Mouse (Mus musculus): ENCODE data around the gene Gm17428. TPM values are rescaled to one million over a fixed set of nuclear protein-coding genes. Genes with fewer than 3 reads are reported as not detected.
"Not testable (repeated sequence)": the region's sequence is repeated elsewhere in the genome, so short reads cannot be mapped to it uniquely, and the experiment has no call there.

Gene Gm17428
- polyA plus RNA-seq, 1 experiment from 2014 or later = not detected

DNA sequence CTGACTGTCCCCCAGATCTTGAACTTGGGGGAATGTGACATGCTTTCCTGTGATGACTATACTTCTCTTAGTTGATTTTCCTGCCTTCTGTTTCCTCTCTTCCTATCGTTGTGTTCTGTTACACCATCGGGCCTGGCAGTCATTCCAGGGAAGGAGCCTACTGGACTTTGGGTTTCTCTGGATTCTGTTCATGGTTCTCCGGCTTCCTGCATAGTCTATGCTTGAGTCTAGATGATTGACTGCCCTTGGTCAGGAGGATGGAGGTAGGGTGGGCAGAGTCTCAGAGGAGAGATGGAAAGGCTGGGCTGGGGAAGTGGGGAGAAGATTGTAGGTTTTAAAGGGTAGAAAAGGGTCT lies 36.6 kb upstream of the Gm17428 start:
- H3K9ac ChIP-seq = no peak overlapping the region
- WGBS = 66% methylated on average over 3 of the region's 3 CpGs
- no peak for ATAC-seq (ENCODE audit: borderline replicate concordance, extremely low read depth, low FRiP score, low TSS enrichment)
- no peaks in the 10 kb centered on the region for H3K9me3 ChIP-seq
- H3K4me2 ChIP-seq = no peak overlapping the region
- H3K36me3 ChIP-seq = no peaks in the 10 kb centered on the region
- H3K4me3 ChIP-seq = no peak overlapping the region
- H3K27me3 ChIP-seq = 0 out of 2 replicates have a peak, but pooled peaks cover 4% of the 10 kb centered on the region
- peak overlapping the region; percentile 37; the same call in 1 of the 2 replicates for H3K27ac ChIP-seq
- peaks cover 5% of the 10 kb centered on the region; the same call in 1 of the 2 replicates for H3K4me1 ChIP-seq

DNA sequence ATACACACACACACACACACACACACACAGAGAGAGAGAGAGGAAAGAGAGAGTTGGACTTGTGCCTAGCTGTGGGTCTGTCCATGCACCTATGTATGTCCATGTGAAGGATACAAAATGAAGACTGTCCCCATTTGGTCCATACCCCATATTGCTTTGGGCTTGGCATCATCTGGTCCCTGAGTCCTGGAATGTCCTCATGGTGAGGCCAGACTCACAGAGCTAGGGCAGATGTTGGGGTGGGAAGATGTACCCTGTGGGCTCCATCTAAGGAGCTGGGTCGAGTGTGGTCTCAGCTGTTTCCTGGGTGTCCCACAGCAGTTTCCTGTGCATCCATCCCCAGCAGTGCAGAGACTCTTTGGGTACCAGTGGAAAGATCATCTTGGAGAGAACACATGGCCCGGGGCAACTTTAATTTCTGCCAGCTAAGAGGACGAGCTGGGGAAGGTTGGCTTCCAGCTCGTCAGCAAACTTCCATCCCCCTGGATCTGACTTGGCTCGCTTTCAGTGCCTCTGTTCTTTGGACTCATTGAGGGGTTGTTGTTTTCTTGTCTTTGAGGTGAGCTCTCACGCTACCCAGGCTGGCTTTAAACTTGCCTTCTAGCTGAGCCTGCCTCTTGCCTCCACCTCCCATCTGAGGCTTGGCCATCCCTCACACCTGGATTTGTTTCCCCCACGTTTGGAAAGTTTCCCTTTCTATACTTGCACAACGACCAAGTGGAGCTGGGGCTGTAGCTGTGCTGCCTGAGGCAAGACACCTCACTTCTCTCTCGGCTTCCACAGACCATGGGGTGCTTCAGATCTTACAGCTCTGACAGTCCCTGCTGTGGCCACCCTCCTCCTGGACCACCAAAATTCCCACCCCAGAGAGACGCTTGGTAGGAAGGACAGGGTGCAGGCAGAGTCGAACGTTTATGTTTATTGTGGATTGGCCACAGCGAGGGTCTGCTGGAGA lies 35.4 kb upstream of the Gm17428 start:
- no peaks in the 10 kb centered on the region for H3K9me3 ChIP-seq
- no peak overlapping the region for H3K4me3 ChIP-seq
- H3K4me1 ChIP-seq = peaks cover 5% of the 10 kb centered on the region; the same call in 1 of the 2 replicates
- H3K4me2 ChIP-seq = no peak overlapping the region
- no peak overlapping the region for H3K9ac ChIP-seq
- 0 out of 2 replicates have a peak, but pooled peaks cover 2% of the 10 kb centered on the region for H3K27me3 ChIP-seq
- no peaks in the 10 kb centered on the region for H3K36me3 ChIP-seq
- no peak for ATAC-seq (ENCODE audit: borderline replicate concordance, extremely low read depth, low FRiP score, low TSS enrichment)
- H3K27ac ChIP-seq = no peak overlapping the region
- 54% methylated on average over 13 of the region's 13 CpGs for WGBS

DNA sequence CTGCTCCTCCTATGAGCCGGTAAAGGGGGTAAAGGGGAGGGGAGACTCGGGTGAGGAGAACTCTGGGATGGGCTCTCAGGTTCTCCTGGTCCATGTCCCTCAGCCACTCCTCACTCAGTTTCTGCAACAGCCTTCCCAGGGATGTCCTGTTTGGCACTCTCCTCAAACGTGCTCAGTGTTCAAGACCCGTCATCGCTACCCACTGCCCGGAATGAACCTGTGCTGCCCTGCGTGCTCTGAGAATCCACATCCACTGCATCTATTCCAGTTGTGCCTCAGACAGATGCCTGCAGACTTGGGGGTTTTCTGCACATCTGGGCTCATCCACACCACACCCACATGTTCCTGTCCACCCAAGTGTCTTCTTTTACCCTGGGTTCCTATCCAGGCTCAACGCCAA lies 34.3 kb upstream of the Gm17428 start:
- Histone ChIP-seq H3K4me2 (no peak overlapping the region), H3K27me3 (0 out of 2 replicates have a peak, but pooled peaks cover 2% of the 10 kb centered on the region), H3K9ac (no peak overlapping the region), H3K4me3 (no peak overlapping the region), H3K4me1 (peaks cover 5% of the 10 kb centered on the region; the same call in 1 of the 2 replicates), H3K36me3 (no peaks in the 10 kb centered on the region), H3K9me3 (no peaks in the 10 kb centered on the region), H3K27ac (no peak overlapping the region)
- ATAC-seq (ENCODE audit: borderline replicate concordance, extremely low read depth, low FRiP score, low TSS enrichment) = no peak
- WGBS = 78% methylated on average over 8 of the region's 8 CpGs

DNA sequence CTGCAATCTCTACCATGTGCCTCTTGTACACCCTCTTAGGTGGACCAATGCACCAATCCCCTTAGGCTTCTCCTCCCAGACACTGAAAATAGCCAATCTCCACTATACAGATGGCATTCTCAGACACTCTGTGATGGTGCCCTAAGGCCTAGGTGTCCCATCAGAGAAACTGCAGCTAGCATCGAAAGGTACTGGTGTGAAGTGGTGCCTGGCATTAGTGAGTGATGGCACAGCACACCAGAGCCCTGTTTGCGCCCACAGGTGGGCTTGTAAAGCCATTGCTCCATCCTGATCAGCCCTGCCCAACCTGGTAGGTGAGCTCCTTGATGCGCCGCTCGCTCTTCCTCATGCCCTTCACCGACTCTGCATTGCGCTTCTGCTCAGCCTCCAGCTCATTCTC lies 32.8 kb upstream of the Gm17428 start:
- Histone ChIP-seq H3K9me3 (no peaks in the 10 kb centered on the region), H3K27me3 (0 out of 2 replicates have a peak, but pooled peaks cover 2% of the 10 kb centered on the region), H3K9ac (no peak overlapping the region), H3K4me3 (no peak overlapping the region), H3K27ac (no peak overlapping the region), H3K4me2 (no peak overlapping the region), H3K4me1 (peaks cover 5% of the 10 kb centered on the region; the same call in 1 of the 2 replicates), H3K36me3 (no peaks in the 10 kb centered on the region)
- no peak for ATAC-seq (ENCODE audit: borderline replicate concordance, extremely low read depth, low FRiP score, low TSS enrichment)
- 91% methylated on average over 7 of the region's 7 CpGs for WGBS

DNA sequence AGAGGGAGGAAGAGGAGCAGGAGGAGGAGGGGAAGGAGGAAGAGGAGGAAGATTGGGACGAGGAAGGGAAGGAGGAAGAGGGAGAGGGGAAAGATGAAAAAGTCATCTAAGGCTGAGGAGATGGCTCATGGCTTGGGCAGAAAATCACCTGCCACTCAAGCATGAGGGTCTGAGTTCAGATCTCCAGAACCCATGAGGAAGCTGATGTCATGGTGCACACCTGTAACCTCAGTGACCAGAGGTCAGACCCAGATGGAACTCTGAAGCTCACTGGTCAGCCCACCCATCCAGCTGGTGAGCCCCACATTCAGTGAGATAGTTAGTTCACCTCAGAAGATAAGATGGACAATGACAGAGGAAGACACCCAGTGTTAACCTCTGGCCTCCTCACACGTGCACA lies 31.8 kb upstream of the Gm17428 start:
- H3K27ac ChIP-seq = no peak overlapping the region
- H3K4me3 ChIP-seq = no peak overlapping the region
- peaks cover 2% of the 10 kb centered on the region; the same call in 1 of the 2 replicates for H3K4me1 ChIP-seq
- no peak for ATAC-seq (ENCODE audit: borderline replicate concordance, extremely low read depth, low FRiP score, low TSS enrichment)
- H3K4me2 ChIP-seq = no peak overlapping the region
- 0 out of 2 replicates have a peak, but pooled peaks cover 2% of the 10 kb centered on the region for H3K27me3 ChIP-seq
- WGBS = 64% methylated on average over 2 of the region's 2 CpGs
- no peaks in the 10 kb centered on the region for H3K36me3 ChIP-seq
- H3K9ac ChIP-seq = no peak overlapping the region
- no peaks in the 10 kb centered on the region for H3K9me3 ChIP-seq

DNA sequence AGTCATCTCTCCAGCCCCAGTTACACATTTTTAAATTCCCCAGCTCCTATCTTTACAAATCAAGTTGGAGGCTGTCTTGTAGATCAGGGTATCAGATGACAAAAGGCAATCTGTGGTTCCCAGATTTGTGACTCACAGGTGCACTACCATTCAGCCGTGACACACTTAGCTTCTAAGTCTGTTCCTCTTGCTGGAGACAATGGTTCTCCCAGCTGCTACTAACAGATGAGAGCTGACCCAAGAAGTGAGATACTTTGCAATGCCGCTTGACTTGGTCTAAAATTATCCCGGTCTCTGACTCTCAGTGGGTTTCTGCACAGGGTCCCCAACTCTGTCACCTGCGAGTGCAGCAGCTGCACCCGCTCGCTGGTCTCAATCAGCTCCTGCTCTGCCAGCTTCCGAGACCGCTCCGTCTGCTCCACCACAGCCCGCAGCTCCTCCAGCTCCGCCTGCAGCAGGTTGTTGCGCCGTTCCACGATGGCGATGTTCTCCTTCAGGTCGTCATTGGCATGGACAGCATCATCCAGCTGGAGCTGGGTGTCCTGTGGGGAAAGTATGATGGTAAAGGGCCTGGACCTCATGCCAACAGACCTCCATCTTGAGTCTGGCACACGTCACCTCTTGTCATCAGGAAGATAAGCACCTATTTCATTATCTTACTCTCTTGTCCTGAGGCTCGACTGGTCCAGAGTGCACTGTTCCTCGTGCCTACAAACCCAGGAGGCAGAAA lies 30.6 kb upstream of the Gm17428 start:
- Histone ChIP-seq H3K4me1 (no peaks in the 10 kb centered on the region), H3K36me3 (no peaks in the 10 kb centered on the region), H3K9me3 (no peaks in the 10 kb centered on the region), H3K27me3 (0 out of 2 replicates have a peak, but pooled peaks cover 2% of the 10 kb centered on the region), H3K4me3 (no peak overlapping the region), H3K27ac (no peak overlapping the region), H3K9ac (no peak overlapping the region), H3K4me2 (no peak overlapping the region)
- no peak for ATAC-seq (ENCODE audit: borderline replicate concordance, extremely low read depth, low FRiP score, low TSS enrichment)
- 72% methylated on average over 19 of the region's 19 CpGs for WGBS

DNA sequence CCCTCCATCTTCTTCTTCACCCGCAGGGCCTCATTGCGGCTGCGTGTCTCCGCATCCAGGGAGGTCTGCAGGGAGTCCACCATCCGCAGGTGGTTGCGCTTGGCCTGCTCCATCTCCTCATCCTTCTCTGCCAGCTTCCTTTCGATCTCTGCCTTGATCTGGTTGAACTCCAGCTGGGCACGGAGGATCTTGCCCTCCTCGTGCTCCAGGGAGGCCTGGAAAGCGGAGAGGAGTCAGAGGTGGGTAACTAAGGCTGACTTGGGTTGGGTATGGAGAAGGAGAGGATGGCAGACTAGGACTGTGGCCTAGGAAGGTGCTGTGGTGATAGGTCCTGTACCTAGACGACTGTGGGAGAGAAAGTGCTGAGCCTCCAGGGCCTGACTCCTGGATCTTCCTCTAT lies 29.7 kb upstream of the Gm17428 start:
- not testable (repeated sequence) for H3K4me3 ChIP-seq; H3K9me3 ChIP-seq; H3K36me3 ChIP-seq; H3K4me2 ChIP-seq; H3K4me1 ChIP-seq; H3K9ac ChIP-seq; H3K27ac ChIP-seq; ATAC-seq (ENCODE audit: borderline replicate concordance, extremely low read depth, low FRiP score, low TSS enrichment); H3K27me3 ChIP-seq
- 82% methylated on average over 11 of the region's 11 CpGs for WGBS

DNA sequence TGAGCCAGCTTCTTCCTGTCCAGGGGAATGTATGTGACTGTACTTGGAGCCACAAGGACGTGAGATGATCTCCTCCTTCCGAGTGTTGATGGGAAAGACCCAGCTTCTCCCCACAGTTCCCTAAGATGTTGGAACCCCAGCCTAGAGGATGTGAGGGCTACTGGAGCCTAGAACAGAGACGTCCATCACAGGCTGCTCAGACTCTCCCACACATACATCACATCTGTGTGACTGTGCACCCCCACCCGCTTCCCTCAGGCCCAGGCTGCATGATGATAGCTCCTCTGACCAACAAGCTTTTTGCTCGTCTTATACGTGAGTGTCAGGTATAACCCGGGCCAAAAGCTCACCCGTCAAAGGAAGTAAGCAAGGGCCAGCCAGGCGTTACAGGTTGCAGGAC lies 28.0 kb upstream of the Gm17428 start:
- Histone ChIP-seq H3K36me3 (no peaks in the 10 kb centered on the region), H3K4me3 (no peak overlapping the region), H3K27me3 (peaks cover 3% of the 10 kb centered on the region; the same call in 1 of the 2 replicates), H3K9ac (no peak overlapping the region), H3K4me1 (no peaks in the 10 kb centered on the region), H3K27ac (no peak overlapping the region), H3K9me3 (no peaks in the 10 kb centered on the region), H3K4me2 (no peak overlapping the region)
- no peak for ATAC-seq (ENCODE audit: borderline replicate concordance, extremely low read depth, low FRiP score, low TSS enrichment)
- WGBS = 79% methylated on average over 9 of the region's 9 CpGs

DNA sequence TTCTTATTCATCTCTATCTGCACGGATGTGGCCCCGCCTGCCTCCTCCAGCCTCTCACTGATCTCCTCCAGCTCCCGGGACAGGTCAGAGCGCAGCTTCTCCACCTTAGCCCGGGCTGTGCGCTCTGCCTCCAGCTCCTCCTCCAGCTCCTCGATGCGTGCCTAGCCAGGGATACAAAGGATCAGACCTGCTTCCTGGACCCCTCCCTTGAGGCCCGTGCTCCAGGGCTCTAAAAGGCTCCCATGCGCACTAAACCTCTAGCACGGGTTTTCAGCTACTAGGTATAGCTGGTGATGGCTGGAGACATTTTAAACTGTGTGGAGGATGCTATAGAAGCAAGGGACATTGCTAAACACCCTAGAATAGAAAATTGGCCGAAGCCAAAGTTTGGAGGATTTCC lies 26.2 kb upstream of the Gm17428 start:
- no peak overlapping the region for H3K27ac ChIP-seq

DNA sequence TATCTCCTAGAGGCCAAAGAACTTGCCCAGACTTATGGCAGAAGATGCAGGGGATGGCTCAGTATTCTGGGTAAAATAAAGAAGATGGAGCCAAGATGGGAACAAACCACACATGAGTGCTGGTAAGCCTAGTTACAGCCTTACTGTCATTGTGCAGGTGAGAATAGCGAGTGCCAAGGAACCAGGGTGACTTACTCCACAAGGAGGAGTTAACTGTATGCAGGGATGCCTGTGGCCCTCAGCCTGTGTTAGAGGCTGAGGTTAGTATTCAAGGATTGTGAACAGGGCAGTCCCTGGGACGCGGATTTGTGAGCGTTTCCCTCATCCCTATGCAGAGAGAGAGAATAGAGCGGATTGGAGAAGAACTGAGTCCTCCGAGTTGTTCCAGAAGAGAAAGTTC lies 25.1 kb upstream of the Gm17428 start:
- Histone ChIP-seq H3K9ac (no peak overlapping the region), H3K27ac (no peak overlapping the region), H3K4me1 (no peaks in the 10 kb centered on the region), H3K9me3 (no peaks in the 10 kb centered on the region), H3K36me3 (no peaks in the 10 kb centered on the region), H3K4me3 (no peak overlapping the region), H3K4me2 (no peak overlapping the region), H3K27me3 (peaks cover 3% of the 10 kb centered on the region; the same call in 1 of the 2 replicates)
- WGBS = 89% methylated on average over 6 of the region's 6 CpGs
- ATAC-seq (ENCODE audit: borderline replicate concordance, extremely low read depth, low FRiP score, low TSS enrichment) = no peak

More for the DNA sequence above, 26.2 kb upstream of the Gm17428 start:
- Histone ChIP-seq H3K9me3 (no peaks in the 10 kb centered on the region), H3K4me2 (no peak overlapping the region), H3K36me3 (no peaks in the 10 kb centered on the region), H3K4me1 (no peaks in the 10 kb centered on the region), H3K4me3 (no peak overlapping the region), H3K9ac (no peak overlapping the region), H3K27me3 (peaks cover 3% of the 10 kb centered on the region; the same call in 1 of the 2 replicates)
- 54% methylated on average over 12 of the region's 12 CpGs for WGBS
- ATAC-seq (ENCODE audit: borderline replicate concordance, extremely low read depth, low FRiP score, low TSS enrichment) = no peak

DNA sequence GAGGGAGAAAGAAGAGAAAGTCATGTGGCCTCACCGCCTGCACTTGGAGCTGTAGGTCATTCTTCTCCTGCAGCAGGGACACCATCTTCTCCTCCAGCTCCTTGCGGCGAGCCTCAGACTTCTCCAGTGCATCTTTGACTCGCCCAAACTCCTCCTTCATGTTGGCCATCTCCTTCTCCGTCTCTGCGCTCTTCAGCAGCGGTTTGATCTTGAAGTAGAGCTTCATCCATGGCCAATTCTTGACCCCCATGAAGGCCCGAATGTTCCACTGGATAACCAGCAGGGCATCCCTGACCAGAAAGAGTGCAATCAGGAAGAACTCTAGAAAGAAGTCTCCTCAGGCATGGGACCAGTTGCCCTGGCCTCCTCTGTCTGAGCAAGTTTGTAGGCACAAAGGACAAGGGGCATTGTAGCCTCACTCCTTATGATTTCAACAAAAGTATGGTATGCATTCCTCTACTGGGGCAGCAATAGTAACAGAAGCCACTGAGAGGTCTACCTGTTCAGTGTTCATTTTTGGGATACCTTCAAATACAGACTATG lies 23.0 kb upstream of the Gm17428 start:
- WGBS = 89% methylated on average over 8 of the region's 8 CpGs
- no peaks in the 10 kb centered on the region for H3K9me3 ChIP-seq
- no peak overlapping the region for H3K27ac ChIP-seq
- ATAC-seq (ENCODE audit: borderline replicate concordance, extremely low read depth, low FRiP score, low TSS enrichment) = no peak
- H3K27me3 ChIP-seq = peaks cover 3% of the 10 kb centered on the region; the same call in 1 of the 2 replicates
- no peak overlapping the region for H3K9ac ChIP-seq
- H3K4me3 ChIP-seq = no peak overlapping the region
- H3K36me3 ChIP-seq = no peaks in the 10 kb centered on the region
- no peaks in the 10 kb centered on the region for H3K4me1 ChIP-seq
- H3K4me2 ChIP-seq = no peak overlapping the region
